Mouse (Mus musculus): ENCODE measurements at regions not wholly inside any gene's neighbourhood (a gene's known extent, or its start where the extent isn't known, plus 50 kb on each side); places are given as distances from the start of the nearest gene placed in this dataset.
A peak's percentile ranks its signal among the peaks of the same experiment; 100 is the strongest.

GRCm38 (mm10) chr1:187413881-187414280 lies 194.7 kb upstream of the Esrrg start:
- H3K4me1 ChIP-seq (ENCODE audit: control insufficient read depth, insufficient read depth, low read length) = no peaks in the 10 kb centered on the region
- H3K27ac ChIP-seq (ENCODE audit: insufficient read depth, low read length) = no peak overlapping the region
- no peak for TF ChIP-seq CTCF (IDR thresholded peaks at IDR 0.05; ENCODE audit: extremely low read depth, insufficient read depth, low read length)
- TF ChIP-seq POLR2A (IDR thresholded peaks at IDR 0.05; ENCODE audit: extremely low read depth, insufficient read depth, low read length) = no peak
- H3K4me3 ChIP-seq (ENCODE audit: insufficient read depth, low read length) = no peak overlapping the region

- TF ChIP-seq POLR2A (IDR thresholded peaks at IDR 0.05; ENCODE audit: extremely low read depth, insufficient read depth, low read length) = no peak
- H3K27ac ChIP-seq (ENCODE audit: insufficient read depth, low read length) = no peak overlapping the region
- H3K4me1 ChIP-seq (ENCODE audit: control insufficient read depth, insufficient read depth, low read length) = no peaks in the 10 kb centered on the region
- no peak overlapping the region for H3K4me3 ChIP-seq (ENCODE audit: insufficient read depth, low read length)
Observed at GRCm38 (mm10) chr1:187418186-187419140, 190.1 kb upstream of the Esrrg start.

GRCm38 (mm10) chr1:187428536-187429215 lies 179.9 kb upstream of the Esrrg start:
- Histone ChIP-seq H3K27ac (ENCODE audit: insufficient read depth, low read length) (no peak overlapping the region), H3K4me3 (ENCODE audit: insufficient read depth, low read length) (no peak overlapping the region), H3K4me1 (ENCODE audit: control insufficient read depth, insufficient read depth, low read length) (no peaks in the 10 kb centered on the region)
- TF ChIP-seq CTCF (IDR thresholded peaks at IDR 0.05; ENCODE audit: extremely low read depth, insufficient read depth, low read length) (no peak), POLR2A (IDR thresholded peaks at IDR 0.05; ENCODE audit: extremely low read depth, insufficient read depth, low read length) (no peak)

GRCm38 (mm10) chr1:187433716-187434634 lies 174.6 kb upstream of the Esrrg start:
- Histone ChIP-seq H3K27ac (ENCODE audit: insufficient read depth, low read length) (no peak overlapping the region), H3K4me3 (ENCODE audit: insufficient read depth, low read length) (no peak overlapping the region), H3K4me1 (ENCODE audit: control insufficient read depth, insufficient read depth, low read length) (no peaks in the 10 kb centered on the region)
- TF ChIP-seq CTCF (IDR thresholded peaks at IDR 0.05; ENCODE audit: extremely low read depth, insufficient read depth, low read length) = no peak
- no peak for TF ChIP-seq POLR2A (IDR thresholded peaks at IDR 0.05; ENCODE audit: extremely low read depth, insufficient read depth, low read length)

- no peak overlapping the region for H3K27ac ChIP-seq (ENCODE audit: insufficient read depth, low read length)
Observed at GRCm38 (mm10) chr1:187439170-187439914, 169.2 kb upstream of the Esrrg start.

GRCm38 (mm10) chr1:187441668-187442193 lies 166.9 kb upstream of the Esrrg start:
- no peak overlapping the region for H3K27ac ChIP-seq (ENCODE audit: insufficient read depth, low read length)
- no peaks in the 10 kb centered on the region for H3K4me1 ChIP-seq (ENCODE audit: control insufficient read depth, insufficient read depth, low read length)
- TF ChIP-seq POLR2A (IDR thresholded peaks at IDR 0.05; ENCODE audit: extremely low read depth, insufficient read depth, low read length) (no peak), CTCF (IDR thresholded peaks at IDR 0.05; ENCODE audit: extremely low read depth, insufficient read depth, low read length) (no peak)
- H3K4me3 ChIP-seq (ENCODE audit: insufficient read depth, low read length) = no peak overlapping the region

More at GRCm38 (mm10) chr1:187439170-187439914, 169.2 kb upstream of the Esrrg start:
- no peaks in the 10 kb centered on the region for H3K4me1 ChIP-seq (ENCODE audit: control insufficient read depth, insufficient read depth, low read length)
- no peak overlapping the region for H3K4me3 ChIP-seq (ENCODE audit: insufficient read depth, low read length)
- no peak for TF ChIP-seq POLR2A (IDR thresholded peaks at IDR 0.05; ENCODE audit: extremely low read depth, insufficient read depth, low read length)
- no peak for TF ChIP-seq CTCF (IDR thresholded peaks at IDR 0.05; ENCODE audit: extremely low read depth, insufficient read depth, low read length)

- no peak overlapping the region for H3K4me3 ChIP-seq (ENCODE audit: insufficient read depth, low read length)
- no peak for TF ChIP-seq POLR2A (IDR thresholded peaks at IDR 0.05; ENCODE audit: extremely low read depth, insufficient read depth, low read length)
- TF ChIP-seq CTCF (IDR thresholded peaks at IDR 0.05; ENCODE audit: extremely low read depth, insufficient read depth, low read length) = no peak
- no peaks in the 10 kb centered on the region for H3K4me1 ChIP-seq (ENCODE audit: control insufficient read depth, insufficient read depth, low read length)
- no peak overlapping the region for H3K27ac ChIP-seq (ENCODE audit: insufficient read depth, low read length)
Observed at GRCm38 (mm10) chr1:187446511-187446910, 162.1 kb upstream of the Esrrg start.

- no peak overlapping the region for H3K4me3 ChIP-seq (ENCODE audit: insufficient read depth, low read length)
- no peak overlapping the region for H3K27ac ChIP-seq (ENCODE audit: insufficient read depth, low read length)
- TF ChIP-seq CTCF (IDR thresholded peaks at IDR 0.05; ENCODE audit: extremely low read depth, insufficient read depth, low read length) (peak; percentile 82), POLR2A (IDR thresholded peaks at IDR 0.05; ENCODE audit: extremely low read depth, insufficient read depth, low read length) (no peak)
- no peaks in the 10 kb centered on the region for H3K4me1 ChIP-seq (ENCODE audit: control insufficient read depth, insufficient read depth, low read length)
Observed at GRCm38 (mm10) chr1:187448173-187448572, 160.4 kb upstream of the Esrrg start.
